Mouse (Mus musculus) kidney, adult 9 months (tissue): ENCODE results near the gene Hoxa7.

Experiments used
- DNase-seq: peaks from one replicate; pipeline ENCODE4 v3.0.0; 2022

The Hoxa7 gene

DNA sequence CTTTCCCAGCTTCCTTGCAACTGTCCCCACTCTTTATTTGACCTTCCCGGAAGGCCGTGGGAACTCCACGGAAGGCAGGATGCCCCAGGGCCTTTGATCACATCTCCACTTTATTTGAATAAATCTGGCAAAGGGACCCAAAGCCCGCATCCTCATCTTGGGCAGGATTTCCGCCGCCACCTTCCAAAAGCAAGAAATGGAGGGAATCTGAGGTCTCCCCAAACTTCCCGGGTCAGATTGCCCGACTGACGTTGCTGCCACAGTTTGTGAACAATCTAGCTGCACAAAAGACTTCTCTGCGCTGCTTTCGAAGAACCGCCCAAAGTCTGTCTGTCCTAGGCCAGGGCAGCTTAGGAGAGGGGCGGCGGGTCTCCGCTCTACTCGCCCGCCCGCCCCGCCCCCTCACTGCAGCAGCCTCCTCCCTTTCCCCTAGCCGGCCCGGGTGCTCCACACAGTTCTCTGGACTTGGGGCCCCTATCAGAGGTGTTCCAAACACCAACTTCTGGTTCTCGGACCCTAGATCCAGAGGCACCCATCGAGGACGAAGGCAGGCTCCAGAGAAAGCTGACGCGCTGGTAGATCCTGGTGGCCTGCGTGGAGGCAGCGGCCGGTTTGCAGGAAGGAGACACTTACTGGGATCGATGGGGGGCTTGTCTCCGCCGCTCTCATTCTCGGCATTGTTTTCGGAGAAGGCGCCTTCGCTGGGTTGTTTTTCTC is 3.4 kb upstream of the Hoxa7 start:
- DNase-seq: peak; percentile 44

DNA sequence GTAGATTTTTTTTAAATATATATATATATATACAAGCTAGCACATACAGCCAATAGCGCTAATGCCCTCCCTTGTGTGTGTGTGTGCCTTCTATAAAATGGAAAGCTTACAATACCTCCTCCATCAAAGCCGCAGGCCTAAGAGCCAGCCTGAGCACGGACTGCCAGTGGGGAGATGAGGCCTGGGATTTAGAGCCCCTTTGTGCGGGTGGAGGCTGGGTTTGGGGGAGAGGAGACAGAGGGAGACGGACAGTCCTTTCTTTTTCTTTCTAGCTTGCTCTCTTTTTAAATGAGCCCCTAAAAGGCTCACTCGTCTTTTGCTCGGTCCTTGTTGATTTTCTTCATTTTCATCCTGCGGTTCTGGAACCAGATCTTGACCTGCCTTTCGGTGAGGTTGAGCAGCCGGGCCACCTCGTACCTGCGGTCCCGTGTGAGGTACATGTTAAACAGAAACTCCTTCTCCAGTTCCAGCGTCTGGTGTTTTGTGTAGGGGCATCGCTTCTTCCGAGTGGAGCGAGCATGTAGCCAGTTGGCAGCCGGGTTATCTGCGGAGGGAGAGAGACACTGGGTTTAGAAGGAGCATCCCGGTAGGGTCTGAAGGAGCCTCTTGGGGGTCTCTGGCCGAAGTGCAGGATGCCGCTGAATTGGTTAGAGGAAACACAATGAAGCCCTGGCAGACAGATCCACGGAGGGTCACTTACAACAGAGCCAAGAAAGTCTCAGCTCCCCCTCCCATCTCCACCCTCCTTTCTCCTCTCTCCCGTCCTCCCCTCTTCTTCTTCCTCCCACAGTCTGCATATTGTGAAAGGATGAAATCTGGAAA is 2.5 kb upstream of the Hoxa7 start:
- DNase-seq: peak; percentile 42

DNA sequence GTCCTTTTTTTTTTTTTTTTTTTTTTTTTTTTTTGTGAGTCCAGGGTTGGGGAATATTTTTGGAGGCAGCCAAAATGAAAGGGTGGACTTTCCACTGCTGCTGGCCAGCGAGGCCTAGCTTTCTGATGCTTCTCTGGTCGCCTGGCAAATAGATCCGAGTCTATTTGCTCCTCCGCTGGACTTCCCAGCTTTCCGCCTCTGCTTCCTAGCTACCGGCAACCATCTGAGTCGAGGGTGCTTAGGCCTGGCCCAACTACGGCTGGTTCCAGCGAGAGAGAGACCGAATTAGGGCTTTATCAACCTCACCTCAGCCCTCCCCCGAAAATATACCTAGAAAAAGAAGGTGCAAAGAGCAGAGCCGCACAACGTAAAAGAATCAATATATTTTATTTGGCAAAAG is 1.1 kb upstream of the Hoxa7 start:
- peak; percentile 37 for DNase-seq

DNA sequence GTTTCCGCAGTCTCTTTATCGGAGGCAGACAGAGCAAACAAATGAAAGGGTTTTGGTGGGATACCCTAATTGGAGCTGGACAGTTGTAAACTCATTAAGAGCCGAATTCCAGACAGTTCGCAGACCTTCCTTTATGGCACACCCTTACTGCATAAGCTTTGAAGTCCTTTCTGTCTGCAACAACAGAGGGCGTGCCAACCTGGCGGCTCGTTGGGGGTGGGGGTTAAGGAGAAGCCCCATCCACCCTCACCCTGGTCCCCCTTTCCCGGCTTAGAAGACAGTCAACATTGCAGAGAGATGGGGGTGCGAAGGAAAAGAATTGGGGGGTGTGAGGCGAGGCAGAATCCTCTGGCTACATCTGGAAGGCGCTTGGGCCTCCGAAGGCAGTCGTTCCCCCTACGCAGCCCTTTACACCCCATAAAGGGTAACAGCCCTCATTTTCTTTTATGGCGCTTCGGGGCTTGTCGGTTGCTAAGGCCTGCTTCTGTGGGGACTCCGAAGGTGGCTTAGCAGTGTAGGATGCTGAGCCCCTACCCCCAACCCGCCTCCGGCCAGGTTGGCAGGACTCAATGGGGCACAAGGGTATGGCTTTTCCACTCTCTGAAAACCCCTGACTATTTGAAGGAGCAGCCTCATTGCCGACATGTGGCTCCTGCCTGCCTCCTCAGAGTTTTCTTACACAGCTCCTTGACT is 485 bp upstream of the Hoxa7 start:
- DNase-seq: no peak

DNA sequence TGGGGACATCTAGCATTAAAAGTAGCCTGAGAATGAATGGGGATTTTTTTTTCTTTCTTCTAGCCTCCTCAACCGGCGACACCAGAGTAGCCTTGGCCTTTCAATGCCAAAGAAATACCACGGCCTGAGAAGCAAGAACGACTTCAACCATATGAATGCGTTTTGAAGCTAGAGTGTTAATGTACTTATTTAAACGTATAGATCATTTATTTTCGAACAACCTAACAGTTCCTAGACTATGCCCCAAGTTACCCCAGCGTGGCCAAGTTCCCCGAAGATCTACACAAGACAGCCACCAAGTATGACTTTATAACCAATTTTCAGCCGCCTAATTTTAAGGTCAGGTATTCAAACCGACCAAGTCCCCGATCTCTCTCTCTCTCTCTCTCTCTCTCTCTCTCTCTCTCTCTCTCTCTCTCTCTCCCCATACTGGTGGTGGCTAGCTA is 766 bp downstream of the Hoxa7 start:
- DNase-seq: no peak

DNA sequence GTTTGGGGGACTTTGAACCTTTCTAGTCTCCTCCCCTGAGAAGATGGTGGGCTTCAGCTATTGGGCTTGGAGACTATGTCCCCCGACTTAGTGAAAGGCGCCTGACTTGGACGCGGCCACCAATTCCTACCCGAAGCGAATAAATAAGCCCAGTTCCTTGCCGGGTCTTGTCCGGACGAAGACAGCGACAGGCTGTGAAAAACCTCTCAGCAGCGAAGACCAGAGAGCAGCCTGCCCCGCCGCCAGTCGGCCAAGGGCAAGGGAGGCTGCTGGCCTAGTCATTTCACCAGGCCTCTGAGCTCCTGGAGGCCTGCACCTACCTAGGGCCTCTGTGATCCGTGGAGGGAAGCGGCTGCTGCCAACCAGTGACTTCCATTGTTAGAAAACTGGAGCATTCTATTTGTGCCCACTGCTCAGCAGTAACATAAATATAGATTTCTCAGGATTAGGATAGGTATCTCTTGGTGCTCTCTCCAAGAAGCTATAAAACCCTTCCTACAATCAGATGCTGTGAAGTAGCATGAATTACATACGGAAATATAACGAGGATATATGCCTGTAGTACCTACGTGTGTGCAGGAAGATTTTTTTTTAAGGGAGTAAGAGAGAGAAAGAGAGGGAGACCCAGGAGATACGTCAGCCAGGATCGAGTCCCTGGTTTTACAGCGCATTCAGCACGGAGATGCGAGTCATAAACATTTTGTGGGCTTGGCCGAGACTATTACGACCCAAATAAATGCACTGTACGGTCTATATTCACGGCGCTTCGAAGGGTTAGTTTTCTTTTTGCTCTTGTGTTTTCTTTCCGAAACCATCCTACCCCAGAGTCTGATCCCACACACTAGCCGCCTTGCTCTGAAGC is 1.4 kb downstream of the Hoxa7 start:
- peak; percentile 75 for DNase-seq

DNA sequence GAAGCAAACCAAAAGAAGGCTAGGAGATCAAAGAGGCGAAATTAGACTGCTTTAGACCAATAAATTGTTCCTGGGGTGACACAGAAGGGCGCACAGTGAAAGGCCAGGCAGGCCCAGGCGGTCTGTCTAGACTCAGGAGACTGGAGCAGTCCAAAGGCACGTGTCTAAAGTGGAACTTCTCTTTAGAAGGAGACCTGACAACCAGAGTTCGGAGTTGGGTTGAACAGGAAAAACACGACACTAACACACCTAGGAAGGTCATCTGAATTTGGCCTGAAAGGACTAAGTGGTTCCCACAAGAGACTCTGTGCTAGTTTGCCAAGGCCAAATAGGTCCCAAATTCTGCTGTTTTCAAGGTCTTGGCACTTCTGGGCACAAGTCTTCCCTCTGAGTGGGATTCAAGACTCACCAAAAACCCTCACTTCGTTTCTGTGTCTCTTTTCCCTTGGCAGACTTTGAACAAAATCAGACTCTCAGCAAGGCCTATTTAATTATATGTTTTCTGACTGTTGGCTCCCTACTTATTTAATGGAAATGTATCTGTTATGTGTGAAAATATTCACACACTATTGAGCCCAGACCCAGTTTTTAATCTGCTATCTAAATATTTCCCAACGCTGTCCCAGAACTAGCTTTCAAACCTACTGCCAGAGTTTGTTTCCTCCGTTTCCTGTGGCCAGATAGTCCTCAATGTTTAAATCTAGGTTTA is 2.3 kb downstream of the Hoxa7 start:
- DNase-seq: peak; percentile 54

DNA sequence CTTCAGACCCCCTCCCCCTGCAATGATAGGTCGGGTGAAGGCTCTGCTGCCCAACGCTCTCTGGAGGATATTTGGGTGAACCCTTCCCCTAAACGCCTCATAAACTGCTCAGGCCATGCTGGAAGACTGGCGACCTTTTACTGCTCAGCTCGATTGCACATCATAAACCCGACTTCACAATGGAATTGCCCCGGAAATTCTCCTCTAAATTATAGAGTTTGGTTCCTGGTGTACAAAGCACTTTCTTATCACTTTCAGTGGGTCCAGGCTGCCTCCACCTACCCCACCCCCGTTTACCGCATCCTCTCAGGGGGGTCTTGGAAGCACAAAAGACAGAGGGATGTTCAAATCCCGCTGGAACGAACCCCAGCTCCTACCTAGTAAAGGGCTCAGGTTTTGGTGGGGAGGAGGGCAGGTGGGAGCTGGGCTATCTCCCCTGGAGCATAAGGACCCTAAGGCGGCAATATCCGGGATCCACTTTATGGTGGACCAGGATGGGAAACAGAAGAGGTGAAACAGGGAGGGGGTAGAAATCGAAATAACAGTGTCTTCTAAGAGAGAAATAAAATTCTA is 2.9 kb downstream of the Hoxa7 start:
- peak; percentile 45 for DNase-seq

DNA sequence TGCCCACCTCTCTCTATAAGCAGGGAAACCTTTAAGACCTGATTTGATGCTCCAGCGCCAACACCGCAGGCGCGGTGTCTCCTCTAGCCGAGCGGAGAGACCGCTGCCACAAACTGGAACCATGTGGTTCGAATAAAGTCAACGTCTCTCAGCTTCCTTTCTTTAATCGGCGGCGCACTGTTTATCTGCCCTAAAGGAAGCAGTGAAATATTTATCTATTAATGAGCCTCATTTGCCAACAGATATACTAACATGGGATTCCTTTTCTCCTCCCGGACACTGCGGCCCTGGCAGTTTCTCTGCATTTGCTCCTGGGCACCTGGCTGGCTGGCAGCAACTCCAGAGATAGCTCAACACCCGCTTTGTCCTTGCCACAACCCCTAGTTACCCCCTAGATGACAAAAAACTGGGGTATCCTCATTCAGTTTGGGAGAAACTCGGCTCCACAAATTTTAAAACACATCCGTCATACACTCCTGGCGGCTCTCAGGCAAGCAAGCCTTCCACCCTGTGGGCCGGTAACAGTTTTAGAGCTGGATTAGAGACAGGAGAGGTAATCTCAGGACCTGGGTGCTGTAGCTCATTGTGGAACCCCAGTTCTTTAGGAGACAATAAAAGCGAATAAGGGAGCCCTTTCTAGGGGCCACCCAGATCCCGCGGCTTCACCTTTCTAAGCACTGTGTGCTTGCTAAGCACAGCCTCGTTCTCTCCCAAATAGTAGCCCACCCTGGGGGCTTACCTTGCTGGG is 3.6 kb downstream of the Hoxa7 start:
- peak; percentile 52 for DNase-seq

DNA sequence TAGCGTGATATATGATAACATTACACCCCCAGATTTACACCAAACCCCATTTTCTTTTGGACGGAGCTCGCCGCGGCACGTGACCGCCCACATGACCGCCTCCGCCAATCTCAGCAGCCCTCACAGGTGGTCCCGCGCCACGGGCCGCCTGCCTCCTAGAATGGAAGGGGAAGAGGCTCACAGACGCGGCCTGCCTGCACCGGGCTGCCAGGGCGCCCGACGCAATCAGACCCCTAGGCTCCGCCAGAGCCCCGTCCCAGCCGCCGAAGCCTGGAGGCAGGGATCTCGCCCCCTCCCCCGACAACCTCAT is 4.2 kb downstream of the Hoxa7 start:
- peak; percentile 96 for DNase-seq

DNA sequence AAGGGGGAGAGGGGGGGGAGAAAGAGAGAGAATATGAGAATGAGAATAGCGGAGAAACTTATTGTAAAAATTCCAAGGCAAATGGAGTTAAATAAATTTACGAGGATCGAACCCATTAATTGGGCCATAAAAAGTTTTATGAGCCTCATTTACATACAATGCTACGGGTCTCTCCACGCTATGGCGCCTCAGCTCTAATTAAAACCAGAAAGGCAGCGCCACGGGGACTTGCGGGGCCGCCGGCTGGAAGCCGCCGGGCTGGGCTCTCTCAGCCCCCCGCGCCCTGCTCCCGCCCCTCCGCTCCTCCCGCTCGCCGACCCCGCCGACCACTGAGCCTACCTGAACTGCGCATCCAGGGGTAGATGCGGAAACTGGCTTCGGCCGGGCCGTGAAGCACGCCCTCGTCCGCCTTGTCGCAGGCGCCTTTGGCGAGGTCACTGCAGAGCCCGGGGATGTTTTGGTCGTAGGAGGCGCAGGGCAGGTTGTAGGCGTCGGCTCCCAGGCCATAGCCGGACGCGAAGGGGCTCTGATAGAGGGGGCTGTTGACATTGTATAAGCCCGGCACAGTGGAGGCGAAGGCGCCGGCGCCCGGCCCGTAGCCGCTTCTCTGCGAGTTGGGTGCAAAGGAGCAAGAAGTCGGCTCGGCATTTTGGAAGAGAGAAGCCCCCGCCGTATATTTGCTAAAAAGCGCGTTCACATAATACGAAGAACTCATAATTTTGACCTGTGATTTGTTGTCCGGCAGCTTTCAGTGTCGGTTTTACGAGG is 4.8 kb downstream of the Hoxa7 start:
- no peak for DNase-seq

DNA sequence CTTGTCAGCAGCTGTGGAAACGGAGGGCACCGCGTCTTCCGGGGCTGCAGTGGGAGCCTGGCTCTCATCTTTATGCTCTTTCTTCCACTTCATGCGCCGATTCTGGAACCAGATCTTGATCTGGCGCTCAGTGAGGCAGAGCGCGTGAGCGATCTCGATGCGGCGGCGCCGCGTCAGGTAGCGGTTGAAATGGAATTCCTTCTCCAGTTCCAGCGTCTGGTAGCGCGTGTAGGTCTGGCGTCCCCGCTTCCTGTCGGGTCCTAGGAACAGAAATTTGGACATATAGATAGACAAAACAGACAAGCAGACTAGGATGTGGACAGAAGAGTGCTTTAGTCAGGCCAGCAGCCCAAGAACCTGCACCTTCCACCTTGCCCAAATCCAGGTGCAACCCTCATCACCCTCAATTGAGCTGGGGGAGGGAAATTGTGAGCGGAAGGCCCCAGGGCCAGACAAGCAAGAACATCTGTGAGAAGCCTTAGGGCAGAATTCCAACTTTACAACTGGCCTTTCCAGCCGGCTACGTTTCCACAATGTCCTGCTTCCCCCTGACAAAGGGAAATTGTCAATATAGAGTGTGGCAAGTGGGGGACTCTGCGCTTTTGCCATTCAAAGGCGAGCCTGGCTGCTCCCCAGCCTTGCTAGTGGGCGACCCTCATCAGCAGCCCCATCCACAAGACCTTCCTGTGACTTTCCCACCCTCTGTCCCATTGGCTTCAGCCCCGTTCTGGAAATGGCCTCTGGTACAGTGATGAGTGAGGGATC is 5.7 kb downstream of the Hoxa7 start:
- peak; percentile 52 for DNase-seq

DNA sequence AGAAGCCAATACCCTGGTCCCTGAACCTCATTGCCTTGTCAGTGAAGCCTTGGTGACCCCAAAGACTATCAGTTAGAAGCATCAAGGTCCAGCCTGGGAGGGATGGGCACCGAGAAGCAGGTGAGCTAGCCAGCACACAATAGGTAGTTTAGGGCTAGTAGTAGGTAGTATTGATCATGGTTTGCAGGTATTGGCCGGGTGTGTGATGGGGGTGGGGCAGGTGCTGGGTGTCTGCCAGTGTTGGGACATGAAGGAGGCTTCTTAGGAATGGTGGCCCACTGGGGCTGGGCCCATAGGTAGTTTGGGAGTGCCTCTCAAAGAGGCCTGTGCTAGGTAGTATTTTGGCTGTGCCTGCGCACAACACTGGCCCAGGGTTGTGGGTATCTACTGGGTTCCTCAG is 6.6 kb downstream of the Hoxa7 start:
- peak; percentile 31 for DNase-seq

DNA sequence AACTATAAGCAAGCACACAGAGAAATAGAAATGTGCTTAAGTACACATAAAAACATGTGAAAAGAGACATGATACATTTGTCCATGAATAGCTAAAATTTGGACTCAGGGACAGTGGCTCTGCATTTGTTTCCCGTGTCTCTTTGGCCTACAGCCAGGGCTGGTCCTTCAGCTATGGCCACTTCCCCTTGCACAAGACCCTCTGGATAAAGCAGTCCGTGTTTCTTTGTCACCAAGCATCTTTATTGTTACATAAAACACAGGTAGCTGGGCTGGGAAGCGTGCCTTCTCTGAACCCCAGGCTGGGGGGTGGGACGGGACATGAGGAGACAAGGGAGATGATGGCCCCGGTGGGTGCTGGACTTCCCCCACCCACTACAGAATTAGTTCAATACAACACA is 7.4 kb downstream of the Hoxa7 start:
- peak; percentile 36 for DNase-seq

DNA sequence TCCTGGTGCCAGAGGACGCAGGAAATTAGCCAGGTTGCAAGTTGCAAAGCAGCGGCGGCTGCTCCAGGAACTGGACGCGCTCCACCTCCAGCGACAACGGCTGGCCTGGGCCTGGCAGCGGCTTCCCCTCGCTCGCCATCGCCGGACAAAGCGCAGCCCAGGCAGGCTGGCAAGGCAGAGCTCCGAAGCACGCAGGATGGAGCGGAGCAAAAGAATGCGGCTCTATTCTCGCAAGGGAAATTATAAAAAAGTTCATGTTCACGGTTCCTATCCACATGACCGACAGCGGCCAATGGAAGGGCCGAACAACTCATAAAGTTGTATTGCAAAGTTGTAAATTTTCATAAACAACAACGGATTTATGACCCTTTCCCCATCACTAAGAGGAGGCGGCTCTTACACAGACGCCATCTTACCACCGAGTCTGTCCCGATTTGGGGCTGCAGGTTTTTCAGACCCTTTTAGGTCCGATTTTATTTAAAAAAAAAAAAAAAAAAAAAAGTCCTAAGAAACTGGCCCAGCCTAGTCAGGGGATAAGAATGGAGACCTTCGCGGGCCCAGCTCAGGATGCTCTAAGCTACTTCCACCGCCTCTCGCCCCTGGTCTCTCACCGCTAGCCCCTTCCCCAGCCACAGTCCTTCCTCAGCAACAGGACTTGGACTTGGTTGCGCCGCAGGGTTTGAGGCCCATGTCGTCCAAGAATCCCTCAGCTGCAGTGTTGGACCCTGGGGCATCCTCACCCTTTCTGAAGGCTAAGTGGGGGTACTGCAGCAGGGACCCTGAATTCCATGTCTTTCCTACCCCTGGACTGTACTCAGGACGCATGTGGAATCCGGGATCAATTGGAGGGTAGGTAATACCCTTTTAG is 8.3 kb downstream of the Hoxa7 start, which contains the start of the genes Hoxa3 and Gm28308:
Gene Hoxa3, minus strand, starts transcription at position 218 of the 868 bp plus-strand sequence.
Gene Gm28308, minus strand, starts transcription at position 221 of the 868 bp plus-strand sequence.
- peak; percentile 92 for DNase-seq

DNA sequence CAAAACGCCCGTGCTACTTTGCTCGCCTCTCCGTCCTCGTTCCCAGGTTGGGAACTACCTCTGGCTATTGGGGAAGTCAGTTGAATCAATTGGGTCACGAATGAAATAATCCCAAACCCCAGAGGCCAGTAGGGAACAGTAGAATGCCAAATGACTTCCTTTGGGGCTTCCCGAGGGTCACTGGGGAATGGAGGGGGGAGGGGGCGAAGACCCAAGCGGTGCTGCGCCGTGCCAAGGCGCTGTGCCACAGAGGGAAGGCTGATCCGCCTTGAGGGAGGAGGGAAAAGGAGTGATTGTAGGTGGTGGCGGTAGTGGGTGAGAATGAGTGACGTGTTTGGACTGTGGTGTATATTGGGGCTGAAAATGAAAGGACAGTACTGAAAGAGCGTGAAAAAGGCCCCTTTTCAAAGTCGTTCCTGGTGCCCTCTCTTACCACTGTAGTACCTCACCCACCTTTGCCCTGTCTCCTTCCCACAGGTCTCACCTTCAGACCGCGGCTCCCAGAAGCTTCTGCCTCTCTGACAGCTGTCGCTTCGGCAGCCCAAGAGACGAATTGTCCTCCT is 9.0 kb downstream of the Hoxa7 start:
- peak; percentile 86 for DNase-seq

DNA sequence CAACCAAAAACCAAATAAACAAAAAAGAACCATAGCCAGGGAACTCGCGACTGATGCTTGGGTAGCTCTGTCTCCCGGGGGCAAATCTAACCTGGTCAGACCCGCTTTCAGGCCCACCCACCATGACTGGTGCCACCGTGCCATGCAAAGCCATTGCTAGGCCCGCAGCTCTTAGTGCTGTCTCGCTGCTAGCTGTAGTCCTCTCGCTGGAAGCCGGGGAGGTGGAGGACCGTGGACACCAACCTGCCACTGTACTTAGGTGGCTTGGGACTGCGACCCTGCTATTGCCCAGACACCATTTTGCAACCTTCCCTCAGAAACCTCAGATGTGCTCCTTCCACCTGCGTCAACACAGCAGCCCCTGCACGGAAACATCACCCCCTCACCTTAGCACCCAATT is 9.7 kb downstream of the Hoxa7 start:
- no peak for DNase-seq
